Mouse (Mus musculus) central nervous system, embryonic 11.5 days (tissue): ENCODE data around the gene Zc3h4. TPM values are rescaled to one million over a fixed set of nuclear protein-coding genes. Genes with fewer than 3 reads are reported as not detected.

Experiments used
- polyA plus RNA-seq: library from polyadenylated mRNA; depleted of rRNA; stranded (reverse); fragments of >200 nt; gene quantifications from 2 replicates; pipeline ENCODE4 v1.2.3, GENCODE M21; 2012; rRNA removed

Gene Zc3h4
- polyA plus RNA-seq, result 57.7 and 93.9 TPM in 2 replicates

GRCm38 (mm10) chr7:16400689-16401611 lies at the start of gene Zc3h4:
Zc3h4 (plus strand) TSS chr7:16400910.

GRCm38 (mm10) chr7:16387160-16388041 lies 13.3 kb upstream of the Zc3h4 start, which contains the start of gene Sae1:
Sae1 (minus strand) TSS chr7:16387806.

GRCm38 (mm10) chr7:16452587-16453073 lies 51.9 kb downstream of the Zc3h4 start, which contains the start of gene Tmem160:
Tmem160 (plus strand) TSS chr7:16452779.

GRCm38 (mm10) chr7:16477628-16478027 lies 76.9 kb downstream of the Zc3h4 start, which contains the start of gene Npas1:
Npas1 (minus strand) TSS chr7:16477728.

Other genes with a start within 250 kb of the Zc3h4 start
- 80.4 and 100 TPM in 2 replicates for gene Meis3, start 225.8 kb upstream of the Zc3h4 start, polyA plus RNA-seq
- gene Dhx34, start 178.9 kb upstream of the Zc3h4 start, polyA plus RNA-seq, result 14.1 and 16.5 TPM in 2 replicates
- gene C5ar2, start 156.8 kb upstream of the Zc3h4 start, polyA plus RNA-seq, result 0.07 and 0.13 TPM in 2 replicates
- 0.98 and 3.1 TPM in 2 replicates for gene C5ar1, start 141.4 kb upstream of the Zc3h4 start, polyA plus RNA-seq
- gene Inafm1, start 127.3 kb upstream of the Zc3h4 start, polyA plus RNA-seq, result 20.1 and 23.7 TPM in 2 replicates
- gene Ccdc9, start 114.1 kb upstream of the Zc3h4 start, polyA plus RNA-seq, result 79.2 and 222 TPM in 2 replicates
- gene Bbc3, start 92.5 kb upstream of the Zc3h4 start, polyA plus RNA-seq, result 9.5 and 14.2 TPM in 2 replicates
- gene Sae1, start 13.1 kb upstream of the Zc3h4 start, polyA plus RNA-seq, result 217 and 361 TPM in 2 replicates
- 39.6 and 43.5 TPM in 2 replicates for gene Tmem160, start 51.9 kb downstream of the Zc3h4 start, polyA plus RNA-seq
- gene Npas1, start 76.8 kb downstream of the Zc3h4 start, polyA plus RNA-seq, result 0.27 and 1.0 TPM in 2 replicates
- 24.0 and 36.1 TPM in 2 replicates for gene Arhgap35, start 214.1 kb downstream of the Zc3h4 start, polyA plus RNA-seq